In genomic region chr17:83704469-83704868, GRCm38 (mm10) we compare ENCODE assay signal across 14 mouse cellular contexts. TPM values are rescaled to one million over a fixed set of nuclear protein-coding genes. Genes with fewer than 3 reads are reported as not detected.
DNase-seq lines count a peak whose midpoint lies in the region; ATAC-seq and TF ChIP-seq lines count a peak whose summit lies in the region.
"Had no signal": no experiment of that assay in that cellular context is flagged by ENCODE, and none has a peak within 500 bp of the region (broad histone marks: within the 10 kb centered on the region; RNA-seq: fewer than 3 reads in every experiment).

No protein-coding gene starts in this region.

- no peaks in the 10 kb centered on the region for H3K27me3 ChIP-seq in forebrain, embryonic 11.5 days (ENCODE audit: control insufficient read depth, insufficient read depth, low read length)
- H3K27me3 ChIP-seq in forebrain, postnatal 0 days (ENCODE audit: insufficient read depth, low read length) = no peaks in the 10 kb centered on the region
- no peaks in the 10 kb centered on the region for H3K27me3 ChIP-seq in hindbrain, postnatal 0 days (ENCODE audit: insufficient read depth, low read length)

- ATAC-seq in forebrain, embryonic 11.5 days (replicated peaks; ENCODE audit: low FRiP score) = no peak
- ATAC-seq in forebrain, postnatal 0 days = no peak
- no peak for ATAC-seq in hindbrain, postnatal 0 days

- peak; percentile 39 for DNase-seq in forebrain, embryonic 11.5 days (ENCODE audit: low spot score)
- no peak for DNase-seq in forebrain, postnatal 0 days
- DNase-seq in lung, adult 18-20 months = peak; percentile 58 to 76
- no peak for DNase-seq in lung, postnatal 4 days
- peak; percentile 74 for DNase-seq in gonadal fat pad, adult 2 months (ENCODE audit: low read depth)
- peak; percentile 51 for DNase-seq in skeletal muscle tissue, adult 2 months (ENCODE audit: low read depth, low spot score)
- no peak for DNase-seq in hindbrain, postnatal 0 days (ENCODE audit: low spot score)
- DNase-seq in cerebellum, postnatal 25 days = no peak
- DNase-seq: adrenal gland, adult 8-10 months; B cell, adult 2 months; kidney, adult 2 months; spleen, adult 18-20 months had no signal

- H3K27ac ChIP-seq in forebrain, embryonic 11.5 days (ENCODE audit: low read depth, low read length) = no peak overlapping the region
- H3K27ac ChIP-seq in forebrain, postnatal 0 days (ENCODE audit: low read depth, low read length) = no peak overlapping the region
- no peak overlapping the region; the same call in 1 of the 2 replicates for H3K27ac ChIP-seq in hindbrain, postnatal 0 days

- peaks cover 2% of the 10 kb centered on the region; the same call in 1 of the 2 replicates for H3K4me1 ChIP-seq in forebrain, embryonic 11.5 days (replicated peaks; ENCODE audit: control insufficient read depth, insufficient read depth, low read length)
- no peaks in the 10 kb centered on the region for H3K4me1 ChIP-seq in forebrain, postnatal 0 days (ENCODE audit: insufficient read depth)
- H3K4me1 ChIP-seq in hindbrain, postnatal 0 days (ENCODE audit: insufficient read depth, low read length) = no peaks in the 10 kb centered on the region

- no peak overlapping the region for H3K4me2 ChIP-seq in forebrain, embryonic 11.5 days (ENCODE audit: low read depth, low read length, severe bottlenecking)
- no peak overlapping the region for H3K4me2 ChIP-seq in forebrain, postnatal 0 days (ENCODE audit: low read depth)
- H3K4me2 ChIP-seq in hindbrain, postnatal 0 days (ENCODE audit: low read depth, low read length) = no peak overlapping the region

- H3K36me3 ChIP-seq in forebrain, embryonic 11.5 days (ENCODE audit: control insufficient read depth, insufficient read depth, low read length) = no peaks in the 10 kb centered on the region
- no peaks in the 10 kb centered on the region for H3K36me3 ChIP-seq in forebrain, postnatal 0 days (ENCODE audit: insufficient read depth)
- H3K36me3 ChIP-seq in hindbrain, postnatal 0 days (ENCODE audit: insufficient read depth, low read length) = no peaks in the 10 kb centered on the region
- H3K36me3 ChIP-seq: midbrain, embryonic 10.5 days had no signal

- H3K9me3 ChIP-seq in forebrain, embryonic 11.5 days (ENCODE audit: control insufficient read depth, low read length) = no peaks in the 10 kb centered on the region
- H3K9me3 ChIP-seq in forebrain, postnatal 0 days (ENCODE audit: low read length) = no peaks in the 10 kb centered on the region
- no peaks in the 10 kb centered on the region for H3K9me3 ChIP-seq in hindbrain, postnatal 0 days (ENCODE audit: low read length)
- H3K9me3 ChIP-seq: hindbrain, embryonic 10.5 days; midbrain, embryonic 10.5 days had no signal

- WGBS in forebrain, embryonic 11.5 days = 89% methylated on average over 5 of the region's 5 CpGs
- WGBS in forebrain, postnatal 0 days = 78% methylated on average over 5 of the region's 5 CpGs
- 74% methylated on average over 5 of the region's 5 CpGs for WGBS in hindbrain, postnatal 0 days

- no peak overlapping the region for H3K9ac ChIP-seq in forebrain, embryonic 11.5 days (ENCODE audit: low read length)
- no peak overlapping the region for H3K9ac ChIP-seq in forebrain, postnatal 0 days
- H3K9ac ChIP-seq in hindbrain, postnatal 0 days (replicated peaks; ENCODE audit: low read length) = no peak overlapping the region

- no peak overlapping the region for H3K4me3 ChIP-seq in forebrain, embryonic 11.5 days (ENCODE audit: low read depth, low read length)
- no peak overlapping the region for H3K4me3 ChIP-seq in forebrain, postnatal 0 days (ENCODE audit: low read depth, low read length)
- H3K4me3 ChIP-seq in hindbrain, postnatal 0 days (ENCODE audit: low read length) = no peak overlapping the region

- TF ChIP-seq CTCF in forebrain, postnatal 0 days (IDR thresholded peaks at IDR 0.05; ENCODE audit: low read depth) = no peak
- TF ChIP-seq CTCF in hindbrain, postnatal 0 days (IDR thresholded peaks at IDR 0.05; ENCODE audit: low read depth) = no peak

RNA-seq across cellular contexts. Expression of gene Mta3, which starts 1.5 kb away (rescaled TPM):
- 32.9 and 38.4 TPM in 2 replicates for polyA plus RNA-seq in forebrain, embryonic 11.5 days (2014; fragmentation: Nextera tagmentation; extraction: Ambion mirVana)
- total RNA-seq in forebrain, postnatal 0 days (2014; rRNA removed) = 38.9 and 47.5 TPM in 2 replicates
- polyA plus RNA-seq in forebrain, postnatal 0 days (2015; fragmentation: Nextera tagmentation; extraction: Ambion mirVana) = 28.0 and 35.7 TPM in 2 replicates
- 52.0 and 63.7 TPM in 2 replicates for polyA plus RNA-seq in gonadal fat pad, adult 2 months (2012; rRNA removed)
- 31.7 and 58.5 TPM in 2 replicates for total RNA-seq in hindbrain, postnatal 0 days (2014; rRNA removed)
- polyA plus RNA-seq in hindbrain, postnatal 0 days (2015; fragmentation: Nextera tagmentation; extraction: Ambion mirVana) = 33.0 and 36.8 TPM in 2 replicates

Comparison
In these comparisons a context has a peak if more than half of its experiments do, and no peak if none do; other contexts are left out.
1. DNase-seq: peak in forebrain, embryonic 11.5 days (single experiment), lung, adult 18-20 months (2 of 2), gonadal fat pad, adult 2 months (single experiment) and skeletal muscle tissue, adult 2 months (single experiment); none in forebrain, postnatal 0 days (single experiment), lung, postnatal 4 days (0 of 2), hindbrain, postnatal 0 days (single experiment) and cerebellum, postnatal 25 days (0 of 2).